Mouse (Mus musculus) left cerebral cortex, postnatal 25 days (tissue): ENCODE measurements at regions not wholly inside any gene's neighbourhood (a gene's known extent, or its start where the extent isn't known, plus 50 kb on each side); places are given as distances from the start of the nearest gene placed in this dataset.

Experiments
- DNase-seq, 2 experiments: peaks; one replicate each; pipeline ENCODE4 v3.0.0; 2022; ENCODE audit warnings: low spot score in 2 of 2, mixed read lengths in 1 of 2
- intact Hi-C: fragments of 180-260 bp; cut with DNase I; formaldehyde crosslinking; loops from one replicate; pipeline ENCODE4 v1.15.1; 2025

DNA sequence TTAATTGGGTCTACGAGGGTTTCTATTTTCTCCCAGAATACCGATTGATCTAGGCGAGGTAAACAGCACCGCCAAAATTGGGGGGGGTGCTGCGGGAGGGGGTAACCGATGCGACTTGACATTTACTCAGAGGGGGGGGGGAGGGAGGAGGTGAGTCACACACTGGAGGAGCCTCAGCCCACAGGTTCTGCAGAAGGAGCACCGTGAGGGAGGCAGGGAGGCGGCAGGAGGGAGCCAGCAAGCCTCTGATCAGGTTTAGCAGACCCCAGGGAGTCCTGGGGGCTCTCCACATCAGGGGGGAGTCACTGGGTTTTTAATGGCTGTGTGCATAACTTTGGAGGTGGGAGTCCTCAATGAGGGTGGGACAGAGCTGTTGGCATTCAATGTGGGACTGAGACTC is 51.3 kb upstream of the Ier5l start:
- intact Hi-C loops, result no loop called here
- peak in 1 of 2 experiments; percentile 50 for DNase-seq

DNA sequence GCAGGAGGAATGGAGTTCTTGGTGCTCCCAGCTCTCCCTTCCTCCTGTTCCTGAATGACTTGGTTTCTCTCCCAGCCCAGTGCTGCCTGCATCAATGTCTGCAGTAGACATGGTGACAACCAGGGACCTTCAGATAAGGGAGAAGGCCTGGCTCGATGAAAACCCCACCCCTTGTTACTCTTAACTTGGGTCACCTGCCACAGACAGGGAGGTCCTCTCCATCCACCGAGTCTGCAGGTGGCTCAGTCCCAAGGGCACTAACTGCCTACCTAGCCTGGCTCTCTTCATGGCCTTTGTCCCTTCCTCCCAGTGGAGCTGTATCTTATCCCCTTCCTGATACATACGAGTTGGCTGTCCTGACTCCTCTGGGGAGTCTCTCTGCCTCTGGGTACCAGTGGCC is 51.8 kb upstream of the Ier5l start:
- DNase-seq, result no peak
- intact Hi-C loops, result no loop called here

DNA sequence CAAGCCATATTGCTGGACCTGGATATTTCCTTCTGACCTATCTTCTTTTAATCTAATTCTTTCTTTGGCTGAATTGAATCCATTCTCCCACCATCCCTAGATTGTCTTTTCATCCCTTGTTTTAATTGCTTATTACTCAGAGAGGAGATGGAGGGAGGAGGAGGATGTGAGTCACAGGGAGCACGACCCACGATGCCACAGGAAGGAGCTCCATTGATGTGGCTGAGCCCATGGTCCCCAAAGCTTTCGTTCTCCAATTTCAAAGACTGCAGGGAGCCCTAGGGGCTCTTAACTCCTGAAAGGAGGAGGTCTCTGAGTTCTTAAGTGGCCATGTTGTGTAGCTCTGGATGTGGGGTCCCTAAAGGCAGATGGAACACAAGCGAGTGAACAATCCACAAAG is 53.5 kb upstream of the Ier5l start:
- intact Hi-C loops, result no loop called here
- no peak for DNase-seq

DNA sequence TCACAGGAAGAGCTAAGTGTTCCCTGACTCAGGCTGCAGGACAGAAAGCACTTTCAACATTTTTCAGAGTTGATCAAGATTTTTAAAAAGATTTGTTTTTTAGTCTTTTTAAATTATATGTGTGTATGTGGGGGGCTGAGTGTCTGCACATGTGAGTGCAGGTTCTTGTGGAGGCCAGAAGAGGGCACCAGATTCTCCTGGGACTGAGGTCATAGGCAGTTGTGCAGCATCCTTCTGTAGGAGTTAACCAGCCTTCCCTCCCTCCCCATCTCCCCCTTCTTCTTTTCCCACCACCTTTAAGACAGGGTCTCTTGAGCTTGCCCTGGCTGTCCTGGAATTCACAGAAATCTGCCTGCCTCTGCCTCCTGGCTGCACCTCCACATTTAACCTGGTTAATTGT is 58.9 kb upstream of the Ier5l start:
- intact Hi-C loops, result no loop called here
- no peak for DNase-seq

DNA sequence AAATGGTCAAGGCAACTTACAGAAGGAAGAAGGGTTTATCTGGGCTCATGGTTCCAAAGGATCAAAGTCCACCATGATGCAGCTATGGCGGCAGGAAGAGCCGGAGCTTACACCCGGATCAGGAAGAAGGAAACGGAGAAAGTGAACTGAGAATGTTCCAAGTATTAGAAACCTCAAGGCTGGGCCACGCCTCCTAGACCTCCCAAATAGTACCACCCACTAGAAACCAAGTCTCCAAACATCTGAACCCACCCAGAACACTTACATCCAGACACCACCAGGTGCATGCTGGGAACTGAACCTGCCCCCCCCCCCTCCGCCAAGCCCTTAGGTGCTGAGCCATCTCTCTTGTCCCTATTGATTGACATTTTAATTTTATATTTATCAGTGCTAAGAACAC is 59.3 kb upstream of the Ier5l start:
- no peak for DNase-seq
- intact Hi-C loops, result no loop called here

DNA sequence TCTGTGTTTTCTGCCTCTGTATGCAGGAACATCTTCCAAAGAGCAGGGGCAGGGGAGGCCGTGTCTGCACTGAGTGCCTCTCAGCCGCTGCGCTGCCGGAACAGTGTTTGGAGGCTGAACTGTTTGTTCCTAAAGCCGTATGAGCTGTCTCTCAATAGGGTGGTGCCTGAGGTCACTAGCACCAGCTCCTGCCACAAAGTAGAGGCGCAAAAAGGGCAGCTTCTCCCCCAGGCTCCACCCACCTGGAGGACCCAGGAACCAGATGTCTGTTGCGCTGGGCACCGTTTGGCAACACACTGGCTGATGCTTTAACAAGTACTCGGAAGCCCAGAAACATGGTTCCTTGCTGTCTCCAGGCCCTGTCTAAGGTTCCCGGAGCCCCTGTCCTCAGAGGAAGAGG is 60.4 kb upstream of the Cstad start:
- intact Hi-C loops, result no loop called here
- DNase-seq, result no peak

DNA sequence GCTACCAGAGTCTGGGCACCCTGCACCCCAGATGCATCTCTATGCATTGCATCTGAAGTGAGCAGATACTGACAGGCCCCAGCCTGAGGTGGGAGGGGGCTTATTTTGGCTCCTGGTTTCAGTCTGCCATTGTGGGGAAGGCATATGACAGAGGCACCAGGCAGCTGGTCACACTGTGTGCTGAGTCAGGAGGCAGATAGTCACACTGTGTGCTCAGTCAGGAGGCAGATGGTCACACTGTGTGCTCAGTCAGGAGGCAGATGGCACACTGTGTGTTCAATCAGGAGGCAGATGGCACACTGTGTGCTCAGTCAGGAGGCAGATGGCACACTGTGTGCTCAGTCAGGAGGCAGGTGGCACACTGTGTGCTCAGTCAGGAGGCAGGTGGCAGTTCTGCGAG is 55.5 kb upstream of the Cstad start:
- intact Hi-C loops, result no loop called here

DNA sequence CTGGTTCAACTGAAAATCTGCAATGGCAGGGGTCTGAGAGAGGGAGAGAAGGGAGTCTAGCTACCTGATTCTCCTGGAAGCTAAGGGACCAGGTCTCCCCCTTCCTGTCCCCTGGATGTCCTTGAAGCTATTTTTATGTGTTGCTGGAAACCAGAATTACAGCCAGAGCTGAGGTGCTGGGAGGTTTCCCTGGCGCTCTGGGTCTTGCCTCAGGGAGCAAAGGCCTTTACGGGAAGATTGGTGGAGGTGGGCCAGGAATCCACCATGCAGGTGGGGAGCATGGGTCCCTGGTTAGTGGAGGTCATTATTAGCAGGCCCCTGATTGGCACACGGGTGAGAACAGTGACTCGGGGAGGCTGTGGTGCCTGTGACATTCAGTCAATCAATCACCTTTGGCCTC is 53.3 kb upstream of the Cstad start:
- no peak for DNase-seq
- intact Hi-C loops, result no loop called here

More for the DNA sequence above, 55.5 kb upstream of the Cstad start:
- no peak for DNase-seq

DNA sequence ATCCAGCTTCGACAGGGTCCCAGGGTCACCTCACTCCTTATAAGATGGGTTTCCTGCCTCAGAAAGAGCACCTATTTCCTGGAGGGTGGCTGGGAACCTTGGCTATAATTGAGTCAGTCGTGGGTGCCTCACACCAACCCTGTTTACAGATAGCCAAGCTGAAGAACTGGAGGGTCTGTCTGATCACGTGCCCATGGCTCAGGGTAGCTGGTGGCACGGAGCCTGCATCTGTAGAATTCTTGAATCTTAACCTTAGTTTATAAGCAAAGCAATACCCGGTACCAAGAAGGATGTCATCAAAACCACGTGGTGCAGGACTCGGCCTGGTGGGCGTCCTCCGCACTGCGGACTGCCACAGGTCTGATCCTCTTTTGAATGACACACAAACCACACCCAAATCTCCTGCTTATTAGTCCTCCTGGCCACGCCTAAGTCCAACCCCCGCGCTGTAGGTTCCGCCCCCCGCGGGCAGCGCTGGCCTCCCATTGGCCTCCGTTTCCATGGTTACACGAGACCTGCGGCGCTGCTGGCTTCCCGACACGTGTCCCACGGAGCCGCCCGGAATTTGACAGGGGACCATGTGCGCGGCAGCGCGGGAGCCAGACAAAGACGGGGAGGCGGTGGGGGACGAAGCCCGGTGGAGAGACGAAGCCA is 49.9 kb upstream of the Cstad start:
- intact Hi-C loops, result loop anchor here (2.0 kb wide), 1 partner anchor 72 kb away; no protein-coding TSS in a partner anchor
- DNase-seq, result peak; percentile 92 to 97
